Mouse (Mus musculus) hindbrain, embryonic 16.5 days (tissue): ENCODE data around the gene Aff3. TPM values are rescaled to one million over a fixed set of nuclear protein-coding genes. Genes with fewer than 3 reads are reported as not detected.

Source experiments
- ATAC-seq: fragments of 200-750 bp; cut with Nextera tagmentation; 2 replicates; pipeline ENCODE4 v1.8.0; 2017; ENCODE audit warnings: moderate TSS enrichment, moderate library complexity
- H3K27ac ChIP-seq: fragments of 300-500 bp; sonication (generic); 2 replicates; pipeline ENCODE4 v1.5.1; 2014; ENCODE audit warnings: low read depth, mild to moderate bottlenecking, control low read depth, low read length, moderate library complexity
- H3K27me3 ChIP-seq: fragments of 300-500 bp; sonication (generic); replicated peaks from 2 replicates; pipeline ENCODE4 v1.6.1; 2014; ENCODE audit warnings: low read length; ENCODE audit not compliant: control insufficient read depth, insufficient read depth
- H3K36me3 ChIP-seq: fragments of 300-500 bp; sonication (generic); 2 replicates; pipeline ENCODE4 v1.6.1; 2014; ENCODE audit warnings: mild to moderate bottlenecking, low read length, moderate library complexity, mixed read lengths; ENCODE audit not compliant: control insufficient read depth, insufficient read depth
- H3K4me1 ChIP-seq: fragments of 300-500 bp; sonication (generic); 2 replicates; pipeline ENCODE4 v1.6.1; 2014; ENCODE audit warnings: low read depth, low read length; ENCODE audit not compliant: control insufficient read depth, insufficient read depth
- H3K4me2 ChIP-seq: fragments of 300-500 bp; sonication (generic); 2 replicates; pipeline ENCODE4 v1.6.1; 2014; ENCODE audit warnings: mild to moderate bottlenecking, low read length, control low read depth, moderate library complexity
- H3K4me3 ChIP-seq: fragments of 300-500 bp; sonication (generic); 2 replicates; pipeline ENCODE4 v1.5.1; 2014; ENCODE audit warnings: mild to moderate bottlenecking, low read length, control low read depth, moderate library complexity
- H3K9ac ChIP-seq: fragments of 300-500 bp; sonication (generic); 2 replicates; pipeline ENCODE4 v1.6.1; 2014; ENCODE audit warnings: low read depth, mild to moderate bottlenecking, control low read depth, low read length, moderate library complexity
- H3K9me3 ChIP-seq: fragments of 300-500 bp; sonication (generic); 2 replicates; pipeline ENCODE4 v1.6.1; 2014; ENCODE audit warnings: mild to moderate bottlenecking, low read length, moderate library complexity; ENCODE audit not compliant: control insufficient read depth
- WGBS: fragments of 180-500 bp; shearing (Covaris S2); extraction: QIAGEN DNeasy Blood & Tissue Kit; methylation state at CpG from one replicate; pipeline ENCODE4 v1.1.7; 2014; 5-methylcytosine and 5-hydroxymethylcytosine counted together
- polyA plus RNA-seq: library from polyadenylated mRNA; unstranded; fragments of >200 nt; fragmentation: Nextera tagmentation; extraction: Ambion mirVana; gene quantifications from 2 replicates; pipeline ENCODE4 v1.2.1, GENCODE M21; 2015

The Aff3 gene
- polyA plus RNA-seq, 1 experiment from 2014 or later, result 8.4 TPM

GRCm38 (mm10) chr1:38130715-38131483 is 533.9 kb downstream of the Aff3 start:
- ATAC-seq, result no peak
- WGBS, result 52% methylated on average over 10 of the region's 10 CpGs

DNA sequence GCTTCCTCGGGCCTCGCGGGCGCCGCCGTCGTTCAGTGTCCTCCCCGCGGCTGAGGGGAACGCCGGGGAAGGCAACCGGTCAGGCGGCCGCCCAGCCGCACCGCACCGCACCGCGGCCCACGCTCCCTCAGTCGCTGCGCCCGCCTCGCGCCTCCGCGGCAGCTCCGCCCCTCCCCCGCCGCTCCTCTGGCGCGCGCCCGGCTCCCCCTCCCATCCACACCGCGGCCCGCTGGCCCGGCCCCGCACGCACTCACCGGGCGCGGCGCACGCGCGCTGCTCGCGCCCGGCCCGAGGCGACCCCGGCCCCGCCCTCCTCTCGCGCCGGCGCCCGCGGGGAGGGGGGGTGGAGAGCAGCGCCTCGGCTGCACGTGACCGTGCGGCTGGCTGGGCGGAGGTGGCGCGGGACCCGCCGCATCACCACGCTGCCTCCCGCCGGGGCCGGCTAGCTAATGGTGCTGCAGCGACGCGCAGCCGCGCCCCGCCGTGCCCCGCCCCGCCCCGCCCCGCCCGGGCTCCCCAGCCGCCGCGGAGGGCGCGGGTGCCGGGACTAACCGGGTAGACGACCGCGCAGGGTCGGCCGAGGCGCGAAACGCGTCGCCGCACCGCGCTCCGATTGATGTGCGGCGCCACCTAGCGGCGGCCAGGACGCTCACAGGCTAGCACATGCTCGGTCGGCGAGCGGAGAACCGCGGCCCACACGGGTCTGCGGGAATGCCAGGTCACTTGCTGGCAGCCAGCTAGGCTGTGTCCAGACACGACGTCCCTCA is 535.1 kb downstream of the Aff3 start, which contains the start of gene Rev1:
Gene Rev1, minus strand, starts transcription at position 301 of the 767 bp plus-strand sequence.
- peak; percentile 95 for ATAC-seq

More at GRCm38 (mm10) chr1:38130715-38131483, 533.9 kb downstream of the Aff3 start:
- Histone ChIP-seq H3K4me1 (peaks cover 14% of the 10 kb centered on the region), H3K9ac (no peak overlapping the region; the same call in 1 of the 2 replicates), H3K9me3 (no peaks in the 10 kb centered on the region), H3K4me2 (no peak overlapping the region; the same call in 1 of the 2 replicates), H3K27ac (no peak overlapping the region), H3K36me3 (no peaks in the 10 kb centered on the region), H3K27me3 (no peaks in the 10 kb centered on the region), H3K4me3 (no peak overlapping the region)

GRCm38 (mm10) chr1:38128919-38129436 is 535.8 kb downstream of the Aff3 start:
- Histone ChIP-seq H3K27ac (peak overlapping the region; percentile 96), H3K9ac (peak overlapping the region; percentile 92), H3K4me1 (peaks cover 14% of the 10 kb centered on the region), H3K36me3 (no peaks in the 10 kb centered on the region), H3K4me3 (peak overlapping the region; percentile 77), H3K4me2 (peak overlapping the region; percentile 87), H3K9me3 (no peaks in the 10 kb centered on the region), H3K27me3 (no peaks in the 10 kb centered on the region)
- WGBS, result 0% methylated on average over 47 of the region's 68 CpGs
- no peak for ATAC-seq

More for the DNA sequence above, 535.1 kb downstream of the Aff3 start, which contains the start of gene Rev1:
- H3K9ac ChIP-seq, result peak within 1 kb of the TSS; percentile 92
- peak within 1 kb of the TSS; percentile 96 for H3K27ac ChIP-seq
- peak within 1 kb of the TSS; percentile 77 for H3K4me3 ChIP-seq
- H3K27me3 ChIP-seq, result no peaks in the 10 kb centered on the region
- H3K4me2 ChIP-seq, result peak within 1 kb of the TSS; percentile 87
- no peaks in the 10 kb centered on the region for H3K36me3 ChIP-seq
- under 1% methylated on average over 68 of the region's 122 CpGs for WGBS
- no peaks in the 10 kb centered on the region for H3K9me3 ChIP-seq
- peaks cover 14% of the 10 kb centered on the region for H3K4me1 ChIP-seq

Other genes starting within 250 kb of the Aff3 start
- gene Lonrf2, start 171.8 kb upstream of the Aff3 start, polyA plus RNA-seq, result 18.4 and 23.0 TPM in 2 replicates
- gene Chst10, start 233.2 kb upstream of the Aff3 start, polyA plus RNA-seq, result 50.4 and 55.6 TPM in 2 replicates